Mouse (Mus musculus) T-helper 17 cell (primary cell): ENCODE results near the gene Olfr539.
"Not testable (repeated sequence)": the region's sequence is repeated elsewhere in the genome, so short reads cannot be mapped to it uniquely, and the experiment has no call there.

Source experiments
- in situ Hi-C, 2 experiments: fragments of 300-600 bp; cut with MboI, MseI; formaldehyde crosslinking; loops; 1 replicate in 1 of 2; 2 replicates in 1 of 2; pipeline ENCODE4 v1.15.1; 2025; ENCODE audit warnings: high pct_unique_total_duplicates in 2 of 2

Gene Olfr539

DNA sequence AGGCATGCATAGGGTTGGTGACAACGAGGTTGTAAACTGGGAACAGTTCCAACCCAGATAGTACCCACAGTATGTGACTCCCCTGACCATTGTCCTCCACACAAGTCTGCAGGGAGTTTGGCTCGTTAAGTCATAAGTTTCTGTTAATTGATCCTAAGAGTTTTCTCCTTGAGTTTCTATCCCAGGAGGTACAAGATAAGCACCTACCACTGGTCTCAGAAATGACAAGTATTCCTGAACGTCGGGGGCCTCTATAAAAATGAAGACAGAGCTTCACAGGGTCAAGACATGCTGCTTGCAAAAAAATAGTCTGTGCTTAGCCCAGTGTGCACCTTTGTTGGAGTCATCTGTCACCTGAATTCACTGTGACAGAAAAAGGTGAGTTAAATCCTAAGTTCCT is at the start of gene Olfr539:
Gene Olfr539 (plus strand): TSS at position 301 of the 400 bp plus-strand sequence.
- in situ Hi-C loops, result no loop called here

DNA sequence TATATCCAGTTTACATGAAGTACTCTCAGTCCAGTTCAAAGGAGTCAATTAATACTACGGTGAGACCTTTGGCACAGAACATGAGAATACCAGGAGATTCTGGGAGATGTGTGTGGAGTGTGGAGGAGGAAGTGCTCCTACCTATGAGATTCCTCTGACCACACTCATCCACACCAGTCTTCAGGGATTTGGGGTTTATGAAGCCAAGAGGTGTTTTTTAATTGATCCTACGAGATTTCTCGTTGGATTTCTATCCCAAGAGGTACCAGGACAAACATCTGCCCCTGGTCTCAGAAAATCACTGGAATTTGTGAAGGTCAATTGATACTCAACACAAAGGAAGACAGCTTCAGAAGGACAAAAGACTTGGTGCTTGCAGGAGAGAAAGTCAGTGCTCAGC is 31.1 kb upstream of the Olfr539 start, which contains the start of gene Olfr61:
Gene Olfr61 (plus strand): TSS at position 301 of the 400 bp plus-strand sequence.
- in situ Hi-C loops, result not testable (repeated sequence)

DNA sequence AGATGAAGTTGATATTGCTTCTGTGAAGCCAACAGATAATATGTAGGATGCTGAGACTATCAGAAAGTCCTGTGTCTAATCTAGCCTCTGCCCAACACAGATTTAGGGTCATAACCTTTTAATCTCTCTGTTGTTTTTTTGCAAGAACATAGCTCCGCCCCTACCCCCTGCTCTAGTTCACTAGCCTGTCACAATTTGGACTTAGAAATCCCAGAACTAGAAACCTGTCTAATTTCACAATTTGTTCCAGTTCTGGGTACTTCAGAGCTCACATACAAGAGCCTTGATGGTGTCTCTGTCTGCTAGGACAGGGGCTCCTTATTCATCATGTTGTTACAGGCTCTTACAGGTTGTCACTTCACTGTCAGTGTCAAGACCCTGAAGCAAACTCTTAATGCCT is 29.2 kb upstream of the Olfr539 start:
- in situ Hi-C loops, result loop anchor here in 1 of 2 experiments (10.0 kb wide), 1 partner anchor 484 kb away; the partner anchor contains the start of gene Ano9

DNA sequence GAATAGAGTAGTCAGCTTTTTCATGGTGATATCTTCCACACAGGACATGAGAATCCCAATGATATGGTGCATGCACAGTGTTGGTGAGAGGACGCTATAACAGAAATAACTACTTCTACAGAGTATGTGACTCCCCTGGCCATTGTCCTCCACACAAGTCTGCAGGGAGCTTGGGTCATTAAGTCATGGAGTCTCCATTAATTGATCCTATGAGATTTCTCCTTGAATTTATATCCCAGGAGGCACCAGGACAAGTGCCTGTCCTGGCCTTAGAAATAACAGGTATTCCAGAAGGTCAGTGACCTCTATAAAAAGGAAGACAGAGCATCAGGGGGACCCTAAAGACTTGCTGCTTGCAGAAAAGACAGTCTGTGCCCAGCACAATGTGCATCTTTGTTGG is 13.6 kb upstream of the Olfr539 start, which contains the start of gene Olfr53:
Gene Olfr53 (plus strand): TSS at position 301 of the 400 bp plus-strand sequence.
- in situ Hi-C loops, result no loop called here

DNA sequence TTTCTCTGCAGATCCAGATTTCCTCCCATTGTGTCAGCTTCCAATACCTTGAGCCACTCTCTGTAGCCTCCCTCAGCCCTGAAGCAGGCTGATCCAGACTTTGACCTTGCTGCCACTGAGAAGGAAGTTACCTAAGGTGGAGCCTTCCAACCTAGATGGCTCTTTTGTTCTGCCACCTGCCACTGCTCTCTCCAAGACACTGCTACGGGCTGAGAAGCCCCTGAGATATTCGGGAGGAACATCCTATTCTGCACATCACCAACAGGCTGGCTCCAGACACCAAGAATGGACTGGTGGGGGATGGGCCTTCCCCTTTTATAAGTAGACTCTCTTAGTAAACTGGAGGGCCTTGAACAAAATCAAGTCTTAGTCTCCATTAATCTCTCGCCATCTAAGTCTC is 11.0 kb downstream of the Olfr539 start:
- in situ Hi-C loops, result not testable (repeated sequence)

DNA sequence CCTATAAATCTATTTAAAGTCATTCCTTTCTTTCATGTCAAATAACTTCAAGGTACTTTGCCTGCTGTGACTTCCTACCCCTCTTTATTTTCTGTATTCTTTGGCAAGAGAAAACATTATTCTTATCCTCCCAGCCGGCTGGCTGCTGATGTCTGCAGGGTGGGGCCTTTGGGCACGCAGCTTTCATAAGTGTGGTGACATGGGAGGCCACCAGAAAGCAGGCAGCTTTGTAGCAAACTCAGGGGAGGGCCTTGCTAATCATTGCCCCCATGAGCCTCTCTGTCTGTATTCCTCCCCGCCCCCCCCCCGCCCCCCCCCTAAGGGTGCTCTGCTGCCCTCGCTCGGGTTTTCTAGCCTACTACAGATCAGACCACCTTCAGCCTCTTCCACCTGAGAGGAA is 16.1 kb downstream of the Olfr539 start:
- in situ Hi-C loops, result loop anchor here in 1 of 2 experiments (25.0 kb wide), 1 partner anchor 1786 kb away; the partner anchor contains the start of gene Lsp1

DNA sequence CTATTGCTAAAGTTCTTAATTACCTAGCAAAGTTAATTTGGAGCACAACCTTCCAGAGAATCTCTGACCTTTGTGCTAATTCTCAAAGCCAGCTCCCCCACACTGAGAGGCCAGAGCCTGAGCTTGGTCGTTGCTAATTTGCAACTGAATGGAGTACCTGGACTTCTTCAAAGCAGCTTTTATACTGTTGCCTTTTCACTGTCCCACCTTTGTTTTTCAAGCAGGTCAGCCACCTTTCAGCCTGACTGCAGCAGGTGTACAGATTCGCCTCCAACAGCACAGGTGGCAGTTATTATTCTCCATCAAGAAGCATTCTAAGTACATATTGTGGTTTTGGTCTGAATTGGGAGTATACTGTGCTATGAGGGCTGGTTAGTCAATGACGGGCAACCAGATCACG is 19.9 kb downstream of the Olfr539 start:
- in situ Hi-C loops, result loop anchor here in 1 of 2 experiments (25.0 kb wide), 1 partner anchor 1783 kb away; the partner anchor contains the start of gene Lsp1

DNA sequence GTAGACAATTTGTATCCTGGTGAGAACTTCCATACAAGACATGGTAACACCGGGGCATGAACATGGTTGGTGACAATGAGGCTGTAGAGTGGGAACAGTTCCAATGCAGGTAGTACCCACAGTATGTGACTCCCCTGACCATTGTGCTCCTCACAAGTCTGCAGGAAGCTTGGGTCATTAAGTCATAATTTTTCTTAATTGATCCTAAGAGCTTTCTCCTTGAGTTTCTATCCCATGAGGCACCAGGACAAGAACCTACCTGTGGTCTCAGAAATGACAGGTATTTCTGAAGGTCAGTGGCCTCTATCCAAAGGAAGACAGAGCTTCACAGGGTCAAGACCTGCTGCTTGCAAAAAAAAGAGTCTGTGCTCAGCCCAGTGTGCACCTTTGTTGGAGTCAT is 21.9 kb downstream of the Olfr539 start, which contains the start of gene Olfr45:
Gene Olfr45 (plus strand): TSS at position 301 of the 400 bp plus-strand sequence.
- in situ Hi-C loops, result loop anchor here in 1 of 2 experiments (25.0 kb wide), 1 partner anchor 1781 kb away; the partner anchor contains the start of gene Lsp1

DNA sequence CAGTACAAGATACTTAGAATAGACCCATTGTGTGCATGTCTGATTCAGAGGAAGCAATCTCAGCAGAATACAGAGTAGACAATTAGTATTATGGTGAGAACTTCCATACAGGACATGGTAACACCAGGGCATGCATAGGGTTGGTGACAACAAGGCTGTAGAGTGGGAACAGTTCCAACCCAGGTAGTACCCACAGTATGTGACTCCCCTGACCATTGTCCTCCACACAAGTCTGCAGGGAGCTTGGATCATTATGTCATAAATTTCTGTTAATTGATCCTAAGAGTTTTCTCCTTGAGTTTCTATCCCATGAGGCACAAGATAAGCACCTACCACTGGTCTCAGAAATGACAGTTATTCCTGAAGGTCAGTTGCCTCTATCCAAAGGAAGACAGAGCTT is 37.2 kb downstream of the Olfr539 start, which contains the start of gene Olfr541:
Gene Olfr541 (plus strand): TSS at position 301 of the 400 bp plus-strand sequence.
- in situ Hi-C loops, result loop anchor here in 1 of 2 experiments (25.0 kb wide), 1 partner anchor 1765 kb away; the partner anchor contains the start of gene Lsp1

DNA sequence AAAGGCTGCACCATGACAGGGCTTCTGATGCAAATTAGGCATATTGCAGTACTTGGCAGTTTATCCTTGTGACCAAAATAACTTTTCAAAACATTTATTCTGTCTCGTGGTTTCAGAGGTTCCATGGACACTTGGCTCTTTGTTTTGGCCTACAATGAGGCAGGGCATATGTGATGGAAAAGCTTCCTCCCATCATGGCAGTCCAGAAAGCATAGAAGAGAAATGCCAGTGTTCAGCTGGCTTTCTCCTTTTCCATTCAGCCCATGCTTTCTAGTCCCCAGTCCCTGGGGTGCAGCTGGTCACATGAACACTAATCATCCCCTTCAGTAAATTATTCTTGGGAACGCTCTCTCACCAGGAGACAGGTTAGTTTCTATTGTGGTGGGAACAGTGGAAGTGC is 46.6 kb downstream of the Olfr539 start:
- in situ Hi-C loops, result no loop called here

DNA sequence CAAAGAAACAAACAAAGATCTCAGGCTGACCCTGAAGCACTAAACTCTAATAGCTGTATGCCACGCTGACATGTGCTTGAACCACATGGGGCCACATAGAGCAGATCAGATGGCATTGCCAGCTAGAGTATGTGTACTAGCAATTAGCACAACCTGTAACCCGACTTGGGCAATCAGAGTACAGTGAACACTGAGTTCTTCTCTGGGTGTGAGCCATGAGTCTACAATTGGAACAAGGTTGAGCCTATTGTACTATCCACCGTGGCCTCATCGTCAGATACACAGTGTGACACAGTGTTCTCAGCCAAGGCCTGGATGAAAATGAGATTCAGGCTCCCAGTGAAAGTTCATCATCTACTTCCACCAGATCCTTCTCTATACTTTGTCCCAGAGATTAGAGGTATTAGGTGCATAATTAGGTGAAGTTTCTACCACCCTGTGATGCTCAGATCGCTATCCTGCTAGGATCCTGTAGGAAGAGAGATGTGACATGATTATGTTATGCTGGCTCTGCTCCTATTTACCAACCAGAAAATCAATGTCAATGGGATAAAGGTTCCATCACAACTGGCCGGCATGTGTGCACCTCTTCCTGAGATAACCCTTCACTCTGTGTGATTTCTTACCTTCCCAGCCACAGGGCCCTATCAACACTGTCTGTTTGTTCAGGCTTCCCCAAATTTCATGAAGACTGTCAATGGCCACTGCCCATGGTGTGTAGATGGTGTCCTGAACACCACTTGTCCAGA is 48.0 kb downstream of the Olfr539 start:
- in situ Hi-C loops, result no loop called here

DNA sequence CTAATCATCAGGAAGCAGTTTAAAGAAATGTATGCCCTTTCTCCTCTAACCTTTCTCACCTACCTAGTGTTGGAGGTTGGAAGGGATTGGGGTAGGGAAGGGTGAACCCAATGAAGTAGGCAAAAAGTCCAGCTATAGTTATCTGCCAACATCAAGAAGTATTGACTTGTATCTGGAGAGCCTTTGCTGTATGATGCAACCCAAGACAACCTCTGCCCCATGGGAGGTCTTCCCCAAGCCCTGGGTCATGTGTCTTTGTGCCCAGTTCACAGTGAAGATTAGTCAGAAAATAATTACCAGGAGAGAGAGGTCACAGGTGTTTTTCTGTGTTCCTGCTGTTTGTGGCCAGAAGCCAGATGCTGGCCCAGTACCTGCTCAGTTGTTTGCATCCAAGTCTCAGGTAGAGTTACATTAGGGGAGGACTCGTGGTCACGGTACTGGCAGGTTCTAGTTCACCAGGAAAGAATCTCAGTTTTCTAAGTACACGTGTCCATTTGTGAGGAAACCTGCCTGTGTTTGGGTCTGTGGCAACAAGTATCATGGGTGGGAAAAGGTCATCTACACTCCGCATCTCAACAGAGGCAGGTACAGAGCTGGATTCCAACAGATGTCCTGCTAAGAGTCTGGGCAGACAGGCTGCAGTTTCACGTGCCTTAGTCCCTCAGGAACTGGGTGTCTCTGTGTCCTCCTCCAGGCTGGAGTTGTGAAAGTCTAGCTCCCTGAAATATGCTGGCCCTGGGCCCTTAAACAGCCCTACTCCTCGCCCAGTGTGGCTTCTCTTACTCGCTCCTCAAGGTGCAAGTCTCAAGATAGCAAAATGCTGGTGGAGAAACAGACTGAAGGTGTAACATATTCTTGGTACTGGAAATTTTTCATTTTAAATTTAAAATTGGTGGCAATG is 57.7 kb downstream of the Olfr539 start:
- in situ Hi-C loops, result no loop called here

DNA sequence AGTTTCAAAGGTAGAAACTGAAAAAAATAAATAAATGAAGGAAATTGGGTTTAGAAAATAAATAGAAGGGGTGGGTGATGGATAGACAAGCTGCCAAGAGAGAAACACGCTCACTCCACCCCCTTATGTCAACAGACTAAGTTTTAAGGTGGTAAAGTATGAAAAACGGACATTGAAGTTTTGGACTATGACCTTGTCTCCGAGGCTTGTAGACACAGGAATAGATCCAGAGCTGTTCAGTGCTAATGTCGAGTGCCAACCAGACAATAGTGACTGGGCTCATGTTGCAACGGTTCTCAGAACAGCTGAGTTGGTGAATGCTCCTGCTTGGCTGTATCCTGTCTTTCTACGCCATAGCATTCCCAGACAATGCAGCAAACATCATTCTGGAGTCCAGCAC is 61.4 kb downstream of the Olfr539 start:
- in situ Hi-C loops, result no loop called here

DNA sequence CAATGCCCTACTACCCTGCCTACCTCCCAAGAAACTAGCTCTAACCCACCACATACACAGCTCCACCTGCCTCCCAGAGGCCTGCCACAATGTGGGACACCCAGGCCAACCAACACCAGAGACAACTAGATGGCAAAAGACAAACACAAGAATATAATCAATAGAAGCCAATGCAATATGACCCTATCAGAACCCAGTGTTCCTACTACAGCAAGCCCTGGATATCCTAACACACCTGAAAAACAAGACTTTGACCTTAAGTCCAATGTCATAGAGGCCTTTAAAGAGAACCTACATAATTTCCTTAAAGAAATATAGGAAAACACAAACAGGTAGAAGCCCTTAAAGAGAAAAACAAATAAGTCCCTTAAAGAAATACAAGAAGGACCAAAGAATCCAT is 65.8 kb downstream of the Olfr539 start:
- in situ Hi-C loops, result no loop called here
